Mouse (Mus musculus) small intestine, adult 2 months (tissue): ENCODE measurements around the gene Krt10.

ENCODE experiments used
- CTCF ChIP-seq: fragments of 200-500 bp; IDR thresholded peaks from 2 replicates; pipeline ENCODE4 v1.5.1; 2012; ENCODE audit warnings: low read depth, mild to moderate bottlenecking, control low read depth, inconsistent platforms, low read length, moderate library complexity, mixed read lengths; ENCODE audit not compliant: insufficient replicate concordance, insufficient read length; ENCODE audit errors: extremely low read depth
- POLR2A ChIP-seq: fragments of 200-500 bp; IDR thresholded peaks from 2 replicates; pipeline ENCODE4 v1.6.1; 2012; ENCODE audit warnings: low read depth, mild to moderate bottlenecking, control low read depth, inconsistent platforms, low read length, moderate library complexity

DNA sequence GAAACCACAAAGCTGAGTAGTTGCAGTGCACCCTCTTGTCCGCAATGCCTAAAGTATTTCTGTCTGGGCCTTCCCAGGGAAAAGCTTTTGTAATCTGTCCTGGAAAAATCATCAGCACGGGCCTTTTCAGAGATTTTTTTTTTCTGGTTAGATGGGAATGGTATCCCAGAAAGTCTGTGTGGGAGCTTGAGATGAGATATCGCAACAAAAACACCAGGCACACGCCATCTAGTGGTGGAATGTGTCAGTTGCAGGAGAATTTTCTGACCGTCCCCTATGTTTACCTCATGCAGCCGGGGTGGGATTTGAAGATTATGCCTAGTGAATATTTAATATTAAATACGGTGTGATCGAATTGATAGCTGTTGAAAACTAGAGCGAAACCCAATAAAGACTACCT, 24.8 kb downstream of the Krt10 start:
- TF ChIP-seq CTCF (peak; percentile 30; the same call in 1 of the 2 replicates), POLR2A (no peak)
